Mouse (Mus musculus) gastrocnemius, postnatal 4 days (tissue): ENCODE data around the gene Pnp2. TPM values are rescaled to one million over a fixed set of nuclear protein-coding genes. Genes with fewer than 3 reads are reported as not detected.
A peak's percentile ranks its signal among the peaks of the same experiment; 100 is the strongest.

Source experiments
- DNase-seq, 2 experiments: peaks; one replicate each; pipeline ENCODE4 v3.0.0; 2021 to 2022; ENCODE audit warnings: low spot score in 2 of 2, mixed read lengths in 2 of 2
- total RNA-seq, 2 experiments: library from RNA; stranded (reverse); gene quantifications; 2 replicates each; pipeline ENCODE4 v1.2.3; 2021

Gene Pnp2
- total RNA-seq, 2 experiments from 2014 or later, result 0.67 to 0.71 TPM

DNA sequence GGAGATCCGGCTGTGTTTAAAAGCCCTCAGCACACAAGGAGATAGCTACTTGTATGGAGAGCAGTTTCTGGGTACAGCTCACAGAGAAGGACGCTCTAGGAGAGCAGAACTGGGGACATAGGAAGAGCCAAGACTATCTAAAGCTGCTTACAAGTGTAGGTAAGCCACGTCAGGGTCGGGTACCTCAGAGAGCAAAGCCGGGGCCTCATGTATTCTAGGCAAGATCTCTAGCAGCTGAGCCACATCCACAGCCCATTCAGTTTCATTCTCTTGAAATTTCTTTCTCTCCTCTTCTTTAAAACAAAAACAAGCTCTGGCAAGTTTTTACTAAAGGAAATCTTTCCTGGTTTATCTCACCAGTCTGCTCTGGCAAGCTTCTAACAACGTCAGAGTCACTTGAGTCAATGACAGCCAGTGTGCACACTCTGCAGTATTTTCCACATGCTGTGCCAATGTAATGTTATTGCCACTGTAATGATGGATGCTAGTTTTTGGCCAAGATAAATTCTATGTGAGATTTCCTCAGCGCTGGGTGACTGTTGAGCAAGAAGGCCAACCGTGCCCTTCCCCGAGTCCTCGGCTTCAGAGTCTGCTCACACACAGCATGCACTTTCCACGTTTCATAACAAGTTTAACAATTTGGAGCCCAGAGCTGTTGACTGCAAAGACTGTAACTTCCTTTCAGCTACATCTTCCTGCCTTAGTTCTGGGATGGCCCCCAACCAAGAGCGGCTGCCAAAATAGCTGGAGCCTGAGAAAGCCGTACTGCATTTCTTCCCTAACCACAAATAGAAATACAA is 52.3 kb downstream of the Pnp2 start:
- DNase-seq, result peak; percentile 18 to 65

DNA sequence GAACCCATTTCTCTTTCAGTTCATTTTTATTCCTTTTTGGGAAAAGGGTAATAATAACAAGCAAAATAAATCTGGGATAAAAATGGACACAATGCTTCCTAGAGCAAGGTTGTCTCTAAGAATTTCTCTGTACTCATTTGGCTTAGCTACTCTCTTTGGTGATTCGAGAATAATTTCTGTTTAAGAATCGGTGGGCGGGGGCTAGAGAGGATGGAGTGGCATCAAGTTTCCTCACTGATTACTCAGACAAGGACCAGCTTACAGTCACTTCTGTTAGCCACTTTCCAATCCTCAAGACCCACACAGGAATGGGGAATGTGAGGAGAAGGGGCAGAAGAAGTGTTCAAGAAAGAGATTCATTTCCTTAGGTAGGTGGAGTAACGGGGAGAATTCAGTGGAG is 53.0 kb downstream of the Pnp2 start:
- no peak for DNase-seq

DNA sequence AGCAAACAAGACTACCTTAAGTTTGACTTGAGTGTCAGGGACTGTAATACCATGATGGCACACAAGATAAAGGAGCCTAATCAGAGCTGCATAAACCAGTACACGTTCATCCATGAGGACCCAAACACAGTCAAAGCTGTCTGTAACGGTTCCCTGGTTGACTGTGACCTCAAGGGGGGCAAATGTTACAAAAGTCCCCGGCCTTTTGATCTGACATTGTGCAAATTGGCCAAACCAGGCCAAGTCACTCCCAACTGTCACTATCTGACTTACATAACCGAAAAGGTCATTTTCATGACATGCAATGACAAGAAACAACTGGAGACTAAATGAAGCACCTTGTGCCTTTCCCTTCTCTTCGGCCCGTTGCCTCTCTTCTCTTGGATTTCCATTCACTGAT is 53.8 kb downstream of the Pnp2 start:
- no peak for DNase-seq

Other genes starting within 250 kb of the Pnp2 start
- not detected for gene Olfr748, start 248.6 kb upstream of the Pnp2 start, total RNA-seq
- gene Olfr749, start 210.9 kb upstream of the Pnp2 start, total RNA-seq, result not detected
- gene Ttc5, start 170.5 kb upstream of the Pnp2 start, total RNA-seq, result 10 to 100 TPM; 27.9 to 32.7 TPM
- not detected for gene Ccnb1ip1, start 148.3 kb upstream of the Pnp2 start, total RNA-seq
- gene Parp2, start 148.2 kb upstream of the Pnp2 start, total RNA-seq, result 10 to 100 TPM; 22.2 to 29.4 TPM
- gene Tep1, start 85.4 kb upstream of the Pnp2 start, total RNA-seq, result 10 to 100 TPM in 1 of 2 experiments, 1 to 10 TPM in 1; 9.7 to 12.2 TPM
- 10 to 100 TPM in 1 of 2 experiments, 1 to 10 TPM in 1; 5.8 to 10.1 TPM for gene Klhl33, start 58.5 kb upstream of the Pnp2 start, total RNA-seq
- gene Osgep, start 31.1 kb upstream of the Pnp2 start, total RNA-seq, result 10 to 100 TPM; 48.6 to 52.2 TPM
- 10 to 100 TPM; 61.1 to 62.7 TPM for gene Apex1, start 31.0 kb upstream of the Pnp2 start, total RNA-seq
- 10 to 100 TPM; 23.5 to 25.2 TPM for gene Pip4p1, start 25.1 kb upstream of the Pnp2 start, total RNA-seq
- 10 to 100 TPM; 12.7 to 13.9 TPM for gene Pnp, start 24.9 kb upstream of the Pnp2 start, total RNA-seq
- gene Gm49342, start 11.5 kb upstream of the Pnp2 start, total RNA-seq, result 1 to 10 TPM; 7.9 to 8.5 TPM
- gene Rnase10, start 51.8 kb downstream of the Pnp2 start, total RNA-seq, result not detected
- not detected for gene Rnase9, start 85.9 kb downstream of the Pnp2 start, total RNA-seq
- gene Rnase11, start 94.2 kb downstream of the Pnp2 start, total RNA-seq, result not detected
- gene Rnase12, start 101.7 kb downstream of the Pnp2 start, total RNA-seq, result not detected
- gene Olfr750, start 118.4 kb downstream of the Pnp2 start, total RNA-seq, result not detected
- 10 to 100 TPM; 76.4 to 86.0 TPM for gene Rnase4, start 135.1 kb downstream of the Pnp2 start, total RNA-seq
- gene Ang, start 135.2 kb downstream of the Pnp2 start, total RNA-seq, result 1 to 10 TPM; 7.7 to 8.9 TPM
- gene Eddm3b, start 158.4 kb downstream of the Pnp2 start, total RNA-seq, result not detected
- under 1 TPM; 0.25 to 0.52 TPM for gene Rnase6, start 167.9 kb downstream of the Pnp2 start, total RNA-seq
- gene Rnase1, start 190.8 kb downstream of the Pnp2 start, total RNA-seq, result not detected
- not detected for gene Rnase2b, start 206.3 kb downstream of the Pnp2 start, total RNA-seq
- not detected for gene Ang2, start 243.2 kb downstream of the Pnp2 start, total RNA-seq
- gene Ear14, start 247.4 kb downstream of the Pnp2 start, total RNA-seq, result not detected